Mouse (Mus musculus) CH12.LX (cell line): ENCODE measurements around the gene Fam229b. TPM values are rescaled to one million over a fixed set of nuclear protein-coding genes. Genes with fewer than 3 reads are reported as not detected.

Experiments
- DNase-seq: peaks from one replicate; pipeline ENCODE4 v3.0.0-alpha.2; 2013; ENCODE audit errors: extremely low read depth
- H3K27ac ChIP-seq: 2 replicates; pipeline ENCODE4 v1.5.1; 2012; ENCODE audit warnings: low read depth, mild to moderate bottlenecking, control low read depth, moderate library complexity; ENCODE audit not compliant: insufficient read depth
- H3K27me3 ChIP-seq: replicated peaks from 2 replicates; pipeline ENCODE3; 2012; ENCODE audit warnings: inconsistent platforms
- H3K36me3 ChIP-seq, 2 experiments: replicated peaks in 1 of 2; 2 replicates each; pipeline versions ENCODE3 to v1.6.1; 2012; ENCODE audit warnings: inconsistent platforms in 1 of 2, low read length in 1 of 2, mild to moderate bottlenecking in 1 of 2, mixed read lengths in 1 of 2, moderate library complexity in 1 of 2; ENCODE audit not compliant: control insufficient read depth in 1 of 2, insufficient read depth in 1 of 2
- H3K4me1 ChIP-seq, 2 experiments: 2 replicates each; pipeline ENCODE4 v1.6.1; 2012; ENCODE audit warnings: inconsistent platforms in 1 of 2, moderate library complexity in 1 of 2; ENCODE audit not compliant: insufficient read depth in 2 of 2, control insufficient read depth in 1 of 2
- H3K4me2 ChIP-seq: 2 replicates; pipeline ENCODE4 v1.6.1; 2012; ENCODE audit warnings: low read depth, mild to moderate bottlenecking, control low read depth; ENCODE audit not compliant: poor library complexity, insufficient read depth, severe bottlenecking
- H3K4me3 ChIP-seq, 3 experiments: fragments of 150-350 bp in 1 of 3; sonication (generic) in 1 of 3; replicated peaks in 1 of 3; 2 replicates each; pipeline versions ENCODE3 to v1.5.1; 2011 to 2012; ENCODE audit warnings: low read depth in 2 of 3, low read length in 2 of 3, mild to moderate bottlenecking in 2 of 3, moderate library complexity in 2 of 3, control low read depth in 1 of 3, improper control_type of control experiment in 1 of 3, inconsistent platforms in 1 of 3, mixed read lengths in 1 of 3; ENCODE audit not compliant: poor library complexity in 1 of 3
- H3K79me2 ChIP-seq: replicated peaks from 2 replicates; pipeline ENCODE4 v1.6.1; 2012; ENCODE audit warnings: mild to moderate bottlenecking, moderate library complexity; ENCODE audit not compliant: control insufficient read depth, poor library complexity, insufficient read depth, severe bottlenecking; ENCODE audit errors: extremely low read depth
- H3K9ac ChIP-seq: 2 replicates; pipeline ENCODE4 v1.6.1; 2012; ENCODE audit warnings: low read depth, mild to moderate bottlenecking, control low read depth, moderate library complexity; ENCODE audit not compliant: insufficient read depth
- H3K9me3 ChIP-seq: replicated peaks from 2 replicates; pipeline ENCODE3; 2012; ENCODE audit warnings: low read length, inconsistent platforms, mixed read lengths
- BHLHE40 ChIP-seq: IDR thresholded peaks from 2 replicates; pipeline ENCODE4 v1.6.1; 2011; ENCODE audit warnings: mild to moderate bottlenecking, low read depth, low read length, improper control_type of control experiment
- CHD1 ChIP-seq: IDR thresholded peaks from 2 replicates; pipeline ENCODE4 v1.6.1; 2012; ENCODE audit warnings: low read depth, low read length, improper control_type of control experiment, inconsistent platforms
- CHD2 ChIP-seq: IDR thresholded peaks from 2 replicates; pipeline ENCODE4 v1.6.1; 2011; ENCODE audit warnings: low read length, improper control_type of control experiment
- CTCF ChIP-seq, 2 experiments: IDR thresholded peaks in 1 of 2; conservative IDR thresholded peaks in 1 of 2; 2 replicates each; pipeline ENCODE4 v1.5.1; 2011 to 2012; ENCODE audit warnings: low read depth in 2 of 2, low read length in 2 of 2, improper control_type of control experiment in 1 of 2, inconsistent platforms in 1 of 2, mild to moderate bottlenecking in 1 of 2, moderate library complexity in 1 of 2
- E2F4 ChIP-seq: IDR thresholded peaks from 2 replicates; pipeline ENCODE4 v1.6.1; 2011; ENCODE audit warnings: low read depth, low read length, improper control_type of control experiment; ENCODE audit not compliant: insufficient replicate concordance
- ELF1 ChIP-seq: IDR thresholded peaks from 2 replicates; pipeline ENCODE4 v1.6.1; 2014; ENCODE audit warnings: low read depth, mild to moderate bottlenecking, inconsistent platforms, low read length, improper control_type of control experiment
- EP300 ChIP-seq: IDR thresholded peaks from 2 replicates; pipeline ENCODE4 v1.6.1; 2011; ENCODE audit warnings: low read length, improper control_type of control experiment
- ETS1 ChIP-seq: conservative IDR thresholded peaks from 2 replicates; pipeline ENCODE4 v1.6.1; 2012; ENCODE audit warnings: low read depth, mild to moderate bottlenecking, inconsistent platforms, low read length, improper control_type of control experiment, moderate library complexity
- HCFC1 ChIP-seq: IDR thresholded peaks from 2 replicates; pipeline ENCODE4 v1.6.1; 2012; ENCODE audit warnings: low read depth, mild to moderate bottlenecking, inconsistent platforms, low read length, improper control_type of control experiment
- IRF4 ChIP-seq: IDR thresholded peaks from 2 replicates; pipeline ENCODE4 v1.6.1; 2014; ENCODE audit warnings: low read depth, mild to moderate bottlenecking, inconsistent platforms, low read length, improper control_type of control experiment
- JUN ChIP-seq: IDR thresholded peaks from 2 replicates; pipeline ENCODE4 v1.6.1; 2011; ENCODE audit warnings: low read depth, mild to moderate bottlenecking, low read length, improper control_type of control experiment, moderate library complexity; ENCODE audit not compliant: insufficient read depth
- JUND ChIP-seq: conservative IDR thresholded peaks from 2 replicates; pipeline ENCODE4 v1.6.1; 2011; ENCODE audit warnings: low read depth, low read length, improper control_type of control experiment
- KAT2A ChIP-seq: IDR thresholded peaks from 2 replicates; pipeline ENCODE4 v1.6.1; 2012; ENCODE audit warnings: low read length, improper control_type of control experiment, inconsistent platforms; ENCODE audit not compliant: insufficient replicate concordance
- MAFK ChIP-seq: IDR thresholded peaks from 2 replicates; pipeline ENCODE4 v1.6.1; 2011; ENCODE audit warnings: low read length, improper control_type of control experiment; ENCODE audit not compliant: insufficient replicate concordance
- MAX ChIP-seq: IDR thresholded peaks from 2 replicates; pipeline ENCODE4 v1.6.1; 2011; ENCODE audit warnings: low read length, improper control_type of control experiment
- MEF2A ChIP-seq: IDR thresholded peaks from 2 replicates; pipeline ENCODE4 v1.6.1; 2014; ENCODE audit warnings: low read depth, mild to moderate bottlenecking, inconsistent platforms, low read length, improper control_type of control experiment, borderline replicate concordance
- NELFE ChIP-seq: IDR thresholded peaks from 2 replicates; pipeline ENCODE4 v1.6.1; 2011; ENCODE audit warnings: low read depth, low read length, improper control_type of control experiment
- NRF1 ChIP-seq: IDR thresholded peaks from 2 replicates; pipeline ENCODE4 v1.6.1; 2014; ENCODE audit warnings: low read depth, mild to moderate bottlenecking, inconsistent platforms, low read length, improper control_type of control experiment, moderate library complexity
- PAX5 ChIP-seq: IDR thresholded peaks from 2 replicates; pipeline ENCODE4 v1.6.1; 2012; ENCODE audit warnings: low read length, inconsistent platforms, mixed read lengths
- POLR2A ChIP-seq: IDR thresholded peaks from 2 replicates; pipeline ENCODE4 v1.6.1; 2011; ENCODE audit warnings: low read depth, mild to moderate bottlenecking, improper control_type of control experiment, low read length
- POLR2AphosphoS2 ChIP-seq: IDR thresholded peaks from 2 replicates; pipeline ENCODE4 v1.6.1; 2011; ENCODE audit warnings: low read depth, low read length, improper control_type of control experiment
- RAD21 ChIP-seq: IDR thresholded peaks from 2 replicates; pipeline ENCODE4 v1.6.1; 2011; ENCODE audit warnings: low read depth, mild to moderate bottlenecking, low read length, improper control_type of control experiment, moderate library complexity
- RCOR1 ChIP-seq: conservative IDR thresholded peaks from 2 replicates; pipeline ENCODE4 v1.6.1; 2012; ENCODE audit warnings: low read depth, mild to moderate bottlenecking, inconsistent platforms, low read length, improper control_type of control experiment
- SMC3 ChIP-seq: IDR thresholded peaks from 2 replicates; pipeline ENCODE4 v1.6.1; 2011; ENCODE audit warnings: low read depth, low read length, improper control_type of control experiment
- TBP ChIP-seq: conservative IDR thresholded peaks from 2 replicates; pipeline ENCODE4 v1.6.1; 2011; ENCODE audit warnings: low read depth, low read length, improper control_type of control experiment
- TCF12 ChIP-seq: IDR thresholded peaks from 2 replicates; pipeline ENCODE4 v1.6.1; 2014; ENCODE audit warnings: low read depth, mild to moderate bottlenecking, inconsistent platforms, low read length, improper control_type of control experiment
- UBTF ChIP-seq: IDR thresholded peaks from 2 replicates; pipeline ENCODE4 v1.6.1; 2012; ENCODE audit warnings: low read depth, mild to moderate bottlenecking, inconsistent platforms, low read length, improper control_type of control experiment, moderate library complexity
- USF2 ChIP-seq: conservative IDR thresholded peaks from 2 replicates; pipeline ENCODE4 v1.6.1; 2011; ENCODE audit warnings: low read depth, low read length, improper control_type of control experiment
- ZC3H11A ChIP-seq: IDR thresholded peaks from 2 replicates; pipeline ENCODE4 v1.6.1; 2012; ENCODE audit warnings: low read depth, mild to moderate bottlenecking, inconsistent platforms, low read length, improper control_type of control experiment
- ZMIZ1 ChIP-seq: IDR thresholded peaks from 2 replicates; pipeline ENCODE4 v1.6.1; 2012; ENCODE audit warnings: low read depth, mild to moderate bottlenecking, inconsistent platforms, low read length, improper control_type of control experiment
- ZNF384 ChIP-seq: IDR thresholded peaks from 2 replicates; pipeline ENCODE4 v1.6.1; 2012; ENCODE audit warnings: low read depth, low read length, improper control_type of control experiment, inconsistent platforms
- dilution Hi-C: fragments of 300-500 bp; cut with MboI; formaldehyde crosslinking; loops from 2 replicates; pipeline ENCODE4 v1.14.3; 2020; ENCODE audit warnings: low sequenced_read_pairs; ENCODE audit not compliant: extremely low pct_unique_long_range_greater_than_20kb, extremely low pct_ligation_motif_present
- in situ Hi-C: fragments of 300-500 bp; cut with MboI; formaldehyde crosslinking; loops from 3 replicates; pipeline ENCODE4 v1.14.3; 2019; ENCODE audit warnings: low sequenced_read_pairs, low pct_ligation_motif_present, low pct_unique_long_range_greater_than_20kb, mixed read lengths
- polyA plus RNA-seq: library from polyadenylated mRNA; unstranded; fragments of >175 nt; gene quantifications from 2 replicates; pipeline ENCODE4 v1.2.1, GENCODE M21; 2012; ENCODE audit warnings: low read depth; ENCODE audit not compliant: insufficient read length
- total RNA-seq, 2 experiments: library from RNA; depleted of rRNA; stranded (reverse); fragments of 300-350 nt in 1 of 2; fragments of >200 nt in 1 of 2; gene quantifications; 2 replicates each; pipeline ENCODE4 v1.2.3; 2012 to 2014

The Fam229b gene
- total and polyA plus RNA-seq, 3 experiments = 6.9 to 17.3 (median 11.2) TPM

- dilution Hi-C loops = no loop called here
Observed at GRCm38 (mm10) chr10:39172540-39172931, 38.8 kb upstream of the Fam229b start.

GRCm38 (mm10) chr10:39171603-39172539, 38.2 kb upstream of the Fam229b start:
- Histone ChIP-seq H3K36me3 (no peaks in the 10 kb centered on the region), H3K27ac (no peak overlapping the region), H3K4me1 (peaks cover 8 to 35% of the 10 kb centered on the region in 2 experiments), H3K9ac (peak overlapping the region; percentile 79), H3K27me3 (no peaks in the 10 kb centered on the region), H3K4me2 (peak overlapping the region; percentile 90), H3K9me3 (no peaks in the 10 kb centered on the region), H3K79me2 (no peaks in the 10 kb centered on the region), H3K4me3 (peak overlapping the region; percentile 59 to 77 (median 73))
- dilution Hi-C loops (no loop called here), in situ Hi-C loops (loop anchor here (10.0 kb wide), 1 partner anchor 63 kb away; no protein-coding TSS in a partner anchor)
- peak; percentile 94 for DNase-seq
- no peak for TF ChIP-seq E2F4
- no peak for TF ChIP-seq KAT2A
- TF ChIP-seq MAX = peak; percentile 97
- TF ChIP-seq ZC3H11A = no peak
- no peak for TF ChIP-seq MAFK
- TF ChIP-seq POLR2A = peak; percentile 37; the same call in 1 of the 2 replicates
- TF ChIP-seq BHLHE40 = peak; percentile 97
- TF ChIP-seq UBTF = no peak
- TF ChIP-seq ZMIZ1 = no peak
- no peak for TF ChIP-seq CHD1
- no peak for TF ChIP-seq RCOR1
- TF ChIP-seq ELF1 = peak; percentile 18; the same call in 1 of the 2 replicates
- TF ChIP-seq JUN = no peak
- peak; percentile 95 for TF ChIP-seq USF2
- TF ChIP-seq IRF4 = no peak
- peak; percentile 63 to 82; a peak in 3 of 4 replicates for TF ChIP-seq CTCF (conservative IDR thresholded peaks at IDR 0.05 in 1 of 2, IDR thresholded peaks at IDR 0.05 in 1 of 2; ENCODE audit: low read depth in 2 of 2, low read length in 2 of 2)
- TF ChIP-seq NELFE = no peak; the same call in 1 of the 2 replicates
- TF ChIP-seq PAX5 = no peak
- TF ChIP-seq RAD21 = peak; percentile 29
- TF ChIP-seq JUND = 0 out of 2 replicates have a peak, but pooled peaks have one; percentile 12
- TF ChIP-seq CHD2 = no peak
- TF ChIP-seq ETS1 = no peak
- peak; percentile 22; the same call in 1 of the 2 replicates for TF ChIP-seq MEF2A
- peak; percentile 82; the same call in 1 of the 2 replicates for TF ChIP-seq TBP
- no peak for TF ChIP-seq POLR2AphosphoS2
- no peak for TF ChIP-seq NRF1
- 0 out of 2 replicates have a peak, but pooled peaks have one; percentile 27 for TF ChIP-seq TCF12
- no peak for TF ChIP-seq ZNF384
- peak; percentile 50 for TF ChIP-seq SMC3
- TF ChIP-seq HCFC1 = peak; percentile 38

More at GRCm38 (mm10) chr10:39172540-39172931, 38.8 kb upstream of the Fam229b start:
- no peak for DNase-seq
- no peaks in the 10 kb centered on the region for H3K27me3 ChIP-seq
- no peak overlapping the region for H3K9ac ChIP-seq
- H3K36me3 ChIP-seq = no peaks in the 10 kb centered on the region
- TF ChIP-seq POLR2A (no peak), EP300 (no peak)
- peaks cover 7 to 29% of the 10 kb centered on the region in 2 experiments for H3K4me1 ChIP-seq
- H3K9me3 ChIP-seq = no peaks in the 10 kb centered on the region
- H3K4me3 ChIP-seq = no peak overlapping the region
- no peaks in the 10 kb centered on the region for H3K79me2 ChIP-seq
- no peak overlapping the region for H3K27ac ChIP-seq
- no peak overlapping the region for H3K4me2 ChIP-seq
- in situ Hi-C loops = loop anchor here (10.0 kb wide), 1 partner anchor 62 kb away; no protein-coding TSS in a partner anchor
